Mouse (Mus musculus): ENCODE measurements at regions not wholly inside any gene's neighbourhood (a gene's known extent, or its start where the extent isn't known, plus 50 kb on each side); places are given as distances from the start of the nearest gene placed in this dataset.
"Not testable (repeated sequence)": the region's sequence is repeated elsewhere in the genome, so short reads cannot be mapped to it uniquely, and the experiment has no call there.

GRCm38 (mm10) chr16:3334355-3334754 lies 256.5 kb upstream of the Olfr161 start:
- not testable (repeated sequence) for DNase-seq (ENCODE audit: low spot score in 2 of 2)

- not testable (repeated sequence) for DNase-seq (ENCODE audit: low spot score in 2 of 2)
Observed at GRCm38 (mm10) chr16:3343372-3343771, 247.5 kb upstream of the Olfr161 start.

GRCm38 (mm10) chr16:3344725-3345380 lies 246.0 kb upstream of the Olfr161 start:
- not testable (repeated sequence) for DNase-seq (ENCODE audit: low spot score in 2 of 2)

GRCm38 (mm10) chr16:3349382-3349781 lies 241.5 kb upstream of the Olfr161 start:
- DNase-seq (ENCODE audit: low spot score in 2 of 2): not testable (repeated sequence)

GRCm38 (mm10) chr16:3349850-3350547 lies 240.8 kb upstream of the Olfr161 start:
- DNase-seq (ENCODE audit: low spot score in 2 of 2): not testable (repeated sequence)

GRCm38 (mm10) chr16:3350668-3351507 lies 240.0 kb upstream of the Olfr161 start:
- not testable (repeated sequence) for DNase-seq (ENCODE audit: low spot score in 2 of 2)

- peak in 1 of 2 experiments; percentile 3 for DNase-seq (ENCODE audit: low spot score in 2 of 2)
Observed at GRCm38 (mm10) chr16:3351508-3352046, 239.3 kb upstream of the Olfr161 start.
